Mouse (Mus musculus) ES-E14 (cell line): Measurements from ENCODE around the gene Rnf144a. TPM values are rescaled to one million over a fixed set of nuclear protein-coding genes. Genes with fewer than 3 reads are reported as not detected.

Experiments used
- DNase-seq: peaks from one replicate; pipeline ENCODE4 v3.0.0-alpha.2; 2013; ENCODE audit warnings: low read depth, low spot score
- H3K27ac ChIP-seq: 2 replicates; pipeline ENCODE4 v1.5.1; 2012; ENCODE audit warnings: low read depth, mild to moderate bottlenecking, low read length, moderate library complexity, mixed read lengths; ENCODE audit not compliant: poor library complexity, insufficient read depth, severe bottlenecking
- H3K36me3 ChIP-seq: 2 replicates; pipeline ENCODE4 v1.6.1; 2012; ENCODE audit warnings: mild to moderate bottlenecking, low read length, moderate library complexity, mixed read lengths; ENCODE audit not compliant: control insufficient read depth, poor library complexity, insufficient read depth, severe bottlenecking
- H3K4me1 ChIP-seq, 2 experiments: fragments of 150-350 bp in 1 of 2; sonication (generic) in 1 of 2; 2 replicates each; pipeline ENCODE4 v1.6.1; 2012; ENCODE audit warnings: low read length in 2 of 2, mild to moderate bottlenecking in 1 of 2, mixed read lengths in 1 of 2; ENCODE audit not compliant: control insufficient read depth in 2 of 2, insufficient read depth in 2 of 2, poor library complexity in 1 of 2
- H3K4me3 ChIP-seq, 2 experiments: fragments of 150-350 bp in 1 of 2; sonication (generic) in 1 of 2; 2 replicates each; pipeline ENCODE4 v1.5.1; 2012; ENCODE audit warnings: low read length in 2 of 2, low read depth in 1 of 2, mild to moderate bottlenecking in 1 of 2, mixed read lengths in 1 of 2; ENCODE audit not compliant: insufficient read depth in 1 of 2, poor library complexity in 1 of 2, severe bottlenecking in 1 of 2
- H3K9ac ChIP-seq: 2 replicates; pipeline ENCODE4 v1.6.1; 2012; ENCODE audit warnings: low read depth, mild to moderate bottlenecking, low read length, mixed read lengths; ENCODE audit not compliant: poor library complexity, insufficient read depth, severe bottlenecking
- H3K9me3 ChIP-seq: fragments of 150-350 bp; sonication (generic); 2 replicates; pipeline ENCODE4 v1.6.1; 2012; ENCODE audit warnings: low read depth, mild to moderate bottlenecking, low read length; ENCODE audit not compliant: control insufficient read depth, insufficient read depth
- CHD2 ChIP-seq: IDR thresholded peaks from 2 replicates; pipeline ENCODE4 v1.6.1; 2014; ENCODE audit warnings: mild to moderate bottlenecking, low read depth, low read length, inconsistent platforms
- HCFC1 ChIP-seq: IDR thresholded peaks from 2 replicates; pipeline ENCODE4 v1.6.1; 2012; ENCODE audit warnings: low read length, inconsistent platforms, borderline replicate concordance; ENCODE audit not compliant: insufficient read depth
- MAFK ChIP-seq: IDR thresholded peaks from 2 replicates; pipeline ENCODE4 v1.6.1; 2014; ENCODE audit warnings: mild to moderate bottlenecking, low read depth, low read length, inconsistent platforms; ENCODE audit not compliant: insufficient read depth
- ZC3H11A ChIP-seq: IDR thresholded peaks from 2 replicates; pipeline ENCODE4 v1.6.1; 2012; ENCODE audit warnings: low read depth, mild to moderate bottlenecking, inconsistent platforms, low read length, borderline replicate concordance
- ZNF384 ChIP-seq: IDR thresholded peaks from 2 replicates; pipeline ENCODE4 v1.6.1; 2012; ENCODE audit warnings: low read depth, low read length, inconsistent platforms
- in situ Hi-C, 2 experiments: fragments of 600-800 bp; cut with MboI; formaldehyde crosslinking; loops; one replicate each; pipeline ENCODE4 v1.15.1; 2025; ENCODE audit warnings: low sequenced_read_pairs in 2 of 2, inconsistent platforms in 1 of 2; ENCODE audit not compliant: unreplicated experiment in 2 of 2
- total RNA-seq: library from RNA; depleted of rRNA; stranded (reverse); fragments of 300-350 nt; gene quantifications from 2 replicates; pipeline ENCODE4 v1.2.3, GENCODE M21; 2012; rRNA removed

Rnf144a gene
- total RNA-seq, 1 experiment = 1.6 TPM

- Histone ChIP-seq H3K4me1 (no peaks in the 10 kb centered on the region), H3K4me3 (no peak overlapping the region), H3K9me3 (no peaks in the 10 kb centered on the region), H3K27ac (no peak overlapping the region), H3K36me3 (no peaks in the 10 kb centered on the region), H3K9ac (no peak overlapping the region)
- in situ Hi-C loops = loop anchor here in 1 of 2 experiments (25.0 kb wide), 1 partner anchor 1198 kb away; the partner anchor contains the start of gene Id2
- no peak for DNase-seq
- TF ChIP-seq MAFK (no peak), ZC3H11A (no peak), CHD2 (no peak), HCFC1 (no peak), ZNF384 (no peak)
Observed at GRCm38 (mm10) chr12:26285460-26285859, 129.6 kb downstream of the Rnf144a start.

GRCm38 (mm10) chr12:26280719-26281480 lies 134.2 kb downstream of the Rnf144a start:
- Histone ChIP-seq H3K4me3 (no peak overlapping the region), H3K27ac (no peak overlapping the region), H3K36me3 (no peaks in the 10 kb centered on the region), H3K9ac (no peak overlapping the region), H3K4me1 (0 out of 4 replicates have a peak, but pooled peaks cover 0 to 1% of the 10 kb centered on the region in 2 experiments), H3K9me3 (no peaks in the 10 kb centered on the region)
- TF ChIP-seq HCFC1 (no peak), ZNF384 (no peak), MAFK (no peak), CHD2 (no peak), ZC3H11A (no peak)
- in situ Hi-C loops = loop anchor here in 1 of 2 experiments (25.0 kb wide), 1 partner anchor 1194 kb away; the partner anchor contains the start of gene Id2
- no peak for DNase-seq

DNA sequence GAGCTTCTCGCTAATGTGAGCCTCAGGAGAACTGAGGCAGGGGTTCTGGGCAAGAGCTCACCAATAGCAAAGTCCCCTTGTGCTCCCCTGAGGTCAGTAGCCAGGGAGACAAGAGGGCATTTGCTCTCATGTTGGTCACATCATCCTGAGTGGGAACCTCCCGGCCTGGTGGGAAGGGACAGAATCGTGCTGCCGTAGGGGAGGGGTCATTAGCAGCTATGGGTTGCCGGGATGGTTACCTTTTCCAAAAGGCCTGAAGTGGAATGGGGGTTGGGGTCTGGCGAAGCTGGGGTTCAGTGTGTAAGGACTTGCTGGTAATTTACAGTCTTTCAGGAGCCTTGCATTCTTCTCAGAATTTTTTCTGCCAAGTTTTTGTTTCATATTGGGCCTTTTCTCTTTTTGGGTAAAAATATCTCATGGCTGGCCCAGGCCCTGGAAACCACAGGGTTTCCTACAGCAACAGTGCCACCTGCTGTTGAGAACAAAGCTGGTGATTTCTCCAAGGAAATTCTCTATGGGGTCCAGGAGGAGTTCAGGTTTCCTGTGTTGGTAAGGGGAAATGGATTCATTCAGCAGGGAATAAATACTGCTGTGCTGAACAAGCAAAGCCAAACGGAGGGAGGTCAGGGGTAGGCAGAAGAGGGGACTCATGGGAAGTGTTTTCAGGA lies 137.9 kb downstream of the Rnf144a start:
- Histone ChIP-seq H3K9ac (no peak overlapping the region), H3K4me1 (0 out of 4 replicates have a peak, but pooled peaks cover 0 to 1% of the 10 kb centered on the region in 2 experiments), H3K9me3 (no peaks in the 10 kb centered on the region), H3K27ac (no peak overlapping the region), H3K4me3 (no peak overlapping the region), H3K36me3 (no peaks in the 10 kb centered on the region)
- in situ Hi-C loops = loop anchor here in 1 of 2 experiments (25.0 kb wide), 1 partner anchor 1190 kb away; the partner anchor contains the start of gene Id2
- TF ChIP-seq ZC3H11A = 0 out of 2 replicates have a peak, but pooled peaks have one; percentile 10
- TF ChIP-seq CHD2 = no peak
- DNase-seq = peak; percentile 35

DNA sequence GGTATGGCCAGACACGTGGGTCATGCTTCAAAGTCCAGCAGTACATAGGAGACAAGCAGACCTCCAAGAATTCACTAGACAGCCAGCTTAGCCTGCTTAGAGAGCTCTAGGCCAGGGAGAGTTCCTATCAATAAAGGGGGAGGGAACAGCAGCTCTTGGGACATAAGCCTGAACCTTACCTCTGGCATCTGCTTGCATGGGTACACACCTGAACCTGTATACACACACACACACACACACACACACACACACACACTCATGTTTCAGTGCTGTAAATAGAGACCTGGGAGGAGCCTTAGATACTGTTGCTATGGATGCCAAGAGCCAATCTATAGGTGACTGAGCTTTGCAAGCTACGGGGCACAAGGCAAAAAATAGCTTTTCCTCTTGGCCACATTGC lies 138.5 kb downstream of the Rnf144a start:
- TF ChIP-seq ZNF384 (no peak), MAFK (no peak), ZC3H11A (no peak), HCFC1 (no peak), CHD2 (no peak)
- Histone ChIP-seq H3K4me3 (no peak overlapping the region), H3K9me3 (no peaks in the 10 kb centered on the region), H3K36me3 (no peaks in the 10 kb centered on the region), H3K9ac (no peak overlapping the region), H3K27ac (no peak overlapping the region), H3K4me1 (0 out of 4 replicates have a peak, but pooled peaks cover 0 to 1% of the 10 kb centered on the region in 2 experiments)
- no peak for DNase-seq
- in situ Hi-C loops = loop anchor here in 1 of 2 experiments (25.0 kb wide), 1 partner anchor 1189 kb away; the partner anchor contains the start of gene Id2

Other genes starting within 250 kb of the Rnf144a start
- 0.05 and 0.27 TPM in 2 replicates for gene Rsad2, start 41.2 kb upstream of the Rnf144a start, total RNA-seq
- gene Cmpk2, start 54.0 kb upstream of the Rnf144a start, total RNA-seq = 0.27 and 0.42 TPM in 2 replicates